Mouse (Mus musculus): Measurements from ENCODE around the gene Ccdc36.

The Ccdc36 gene

DNA sequence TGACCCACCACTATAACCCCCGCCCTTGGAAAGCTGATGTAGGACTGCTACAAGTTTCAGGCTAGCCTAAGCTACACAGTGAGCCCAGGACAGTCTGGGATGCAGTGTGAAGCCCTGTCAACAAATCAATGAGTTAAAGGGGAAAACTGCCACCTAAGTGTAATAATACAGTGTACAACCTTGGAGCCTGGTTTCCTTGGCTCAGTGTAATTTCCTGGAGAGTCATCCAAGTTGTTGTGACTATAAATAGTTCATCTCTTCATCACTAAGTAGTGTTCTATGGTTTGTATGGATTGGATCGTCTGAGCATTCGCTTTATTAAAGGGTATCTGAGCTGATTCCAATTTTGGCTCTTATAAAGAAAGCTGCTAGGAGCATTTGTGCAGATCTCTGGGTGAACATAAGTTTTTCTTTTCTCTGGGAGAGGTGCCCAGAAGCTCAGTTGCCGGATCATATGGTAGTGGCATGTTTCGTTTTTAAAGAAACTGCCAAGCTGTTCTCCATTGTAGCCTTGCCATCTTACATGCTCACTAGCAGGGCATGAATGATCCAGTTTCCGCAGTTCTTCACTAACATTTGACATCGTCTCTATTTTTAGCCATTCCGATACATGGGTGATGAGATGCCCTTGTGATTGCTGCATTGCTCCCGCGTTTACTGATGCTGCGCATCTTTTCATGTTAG, 13.1 kb upstream of the Ccdc36 start:
- no peak for DNase-seq

DNA sequence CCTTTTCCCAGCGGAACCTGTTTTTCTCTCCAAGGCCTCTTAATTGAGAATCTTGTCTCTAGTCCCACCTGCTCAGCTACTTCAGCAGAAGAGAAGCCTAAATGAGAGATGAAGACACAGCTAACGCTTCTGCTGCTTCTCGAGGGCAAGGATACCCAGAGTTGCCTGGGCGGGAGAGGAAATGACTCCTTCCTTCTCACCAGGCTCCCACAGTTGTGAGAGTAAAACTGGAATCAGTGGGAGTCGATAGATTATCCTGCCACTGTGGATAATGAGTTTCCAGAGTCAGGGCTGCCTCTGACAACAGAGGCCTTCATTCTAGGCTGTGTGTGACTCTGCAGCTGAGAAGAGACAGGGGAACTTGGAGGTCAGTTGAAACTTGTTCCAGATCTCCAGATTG, 12.2 kb upstream of the Ccdc36 start:
- DNase-seq, result no peak

DNA sequence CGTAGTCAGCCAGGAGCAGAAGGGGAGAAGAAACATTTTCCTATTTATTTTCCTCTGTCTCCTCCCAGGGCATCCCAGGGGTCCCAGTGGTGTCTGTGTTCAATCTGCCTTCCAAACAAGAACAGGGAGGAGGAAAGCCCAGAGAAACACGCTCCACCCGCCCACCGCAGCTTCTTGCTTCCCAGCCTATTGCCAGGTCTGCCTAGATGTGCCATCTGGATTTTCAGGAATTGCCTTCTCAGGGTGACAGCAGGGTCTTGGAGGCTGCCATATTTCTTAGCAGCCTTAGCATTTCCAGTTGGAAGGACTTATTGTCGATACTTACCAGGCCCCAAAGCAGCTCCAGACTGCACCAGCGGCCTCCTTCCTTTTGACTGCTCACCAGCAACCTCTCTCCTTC, 10.9 kb upstream of the Ccdc36 start:
- DNase-seq, result no peak

DNA sequence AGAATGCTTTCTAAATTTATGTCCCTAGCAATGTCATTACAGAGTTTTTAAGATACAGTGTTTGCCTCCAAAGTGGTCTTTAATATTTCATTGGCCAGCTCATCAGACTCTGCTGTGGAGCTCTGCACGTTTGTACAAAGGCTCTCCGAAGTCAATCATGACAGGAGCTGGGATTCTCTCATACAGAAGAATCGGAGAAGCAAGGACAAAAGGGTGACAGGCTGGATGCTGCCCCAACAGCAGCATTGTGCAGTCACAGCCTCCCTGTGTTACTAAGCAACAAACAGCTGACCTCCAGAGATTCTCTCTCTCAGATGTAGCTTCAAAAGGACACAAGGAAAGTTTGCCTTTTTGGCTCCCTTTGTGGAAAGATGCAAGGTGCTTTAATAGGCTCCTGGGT, 7.9 kb upstream of the Ccdc36 start, which contains the start of gene BC048562:
TSS of gene BC048562 (plus strand) at position 301 of the 400 bp plus-strand sequence.
- no peak for DNase-seq

DNA sequence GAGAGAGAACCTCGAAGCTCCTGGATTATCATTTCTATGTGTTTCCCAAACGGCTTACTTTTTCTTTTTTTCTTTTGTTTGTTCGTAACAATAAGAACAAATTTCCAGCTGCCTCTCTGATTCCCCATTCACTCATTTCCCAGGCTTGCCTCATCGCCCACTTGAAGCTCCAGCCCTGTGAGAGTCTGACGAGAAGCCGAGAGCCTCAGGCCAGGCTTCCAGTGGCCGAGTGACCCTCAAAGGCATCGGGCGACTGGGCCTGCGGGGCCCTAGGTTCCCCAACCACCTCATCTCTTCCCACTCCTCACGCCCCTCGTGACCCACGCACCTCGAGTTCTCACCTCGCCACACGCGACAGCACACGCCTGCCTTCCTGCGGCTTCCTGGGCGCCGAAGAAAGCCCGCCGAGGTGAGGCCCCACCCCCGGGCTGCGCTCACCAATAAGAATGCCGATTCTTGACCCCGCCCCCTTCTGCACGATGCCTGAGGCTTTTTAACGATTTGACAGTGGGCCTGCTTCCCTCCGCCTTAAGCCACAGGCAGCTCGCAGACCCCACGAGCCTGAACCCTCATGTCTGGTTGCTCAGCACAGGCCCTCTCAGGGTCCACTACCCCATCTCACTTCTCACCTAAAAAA, 3.3 kb upstream of the Ccdc36 start:
- peak; percentile 22 for DNase-seq

DNA sequence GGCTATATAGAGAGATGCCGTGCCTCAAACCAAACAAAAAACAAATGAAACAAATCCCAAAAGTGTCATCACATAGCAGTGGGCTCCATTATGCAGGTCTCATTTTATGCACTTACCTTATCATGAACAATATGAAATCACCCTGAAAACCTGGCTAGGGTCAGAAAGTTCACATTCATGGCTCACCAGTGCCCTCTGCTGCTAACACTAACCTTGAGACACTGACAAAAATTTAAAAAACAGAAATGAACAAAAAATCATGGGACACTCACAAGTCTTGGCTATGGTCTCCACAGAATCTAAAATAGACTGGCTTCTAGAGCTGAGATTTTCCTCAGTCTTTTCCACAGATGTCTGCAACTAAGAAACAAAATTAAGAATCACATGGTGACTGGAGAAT, 16.1 kb downstream of the Ccdc36 start:
- peak; percentile 64 for DNase-seq

DNA sequence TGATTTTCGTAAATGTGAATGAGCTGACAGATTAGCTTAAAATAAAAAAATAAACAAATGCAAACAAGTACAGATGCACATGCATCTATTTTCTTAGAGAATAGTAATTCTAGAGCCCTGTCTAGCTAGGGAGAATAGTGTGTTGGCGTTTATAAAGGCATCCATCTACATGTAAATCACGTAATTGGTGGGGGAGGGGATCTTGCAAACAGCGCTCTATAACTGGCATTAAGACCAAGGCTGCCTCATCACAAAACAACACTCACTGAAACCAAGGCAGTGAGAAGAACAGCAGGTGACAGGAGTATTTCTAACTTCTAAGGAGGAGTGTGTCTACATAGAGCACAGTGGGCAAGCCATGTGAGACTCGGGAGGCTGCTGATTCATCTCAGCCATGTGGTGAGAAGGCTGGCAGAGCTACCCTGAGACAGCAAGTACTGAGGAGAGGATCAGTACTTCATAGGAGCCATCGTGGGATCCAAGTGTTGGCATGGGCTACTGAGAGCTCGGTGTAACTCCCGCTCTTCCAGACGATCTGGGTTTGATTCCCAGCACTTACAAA, 16.8 kb downstream of the Ccdc36 start:
- no peak for DNase-seq

DNA sequence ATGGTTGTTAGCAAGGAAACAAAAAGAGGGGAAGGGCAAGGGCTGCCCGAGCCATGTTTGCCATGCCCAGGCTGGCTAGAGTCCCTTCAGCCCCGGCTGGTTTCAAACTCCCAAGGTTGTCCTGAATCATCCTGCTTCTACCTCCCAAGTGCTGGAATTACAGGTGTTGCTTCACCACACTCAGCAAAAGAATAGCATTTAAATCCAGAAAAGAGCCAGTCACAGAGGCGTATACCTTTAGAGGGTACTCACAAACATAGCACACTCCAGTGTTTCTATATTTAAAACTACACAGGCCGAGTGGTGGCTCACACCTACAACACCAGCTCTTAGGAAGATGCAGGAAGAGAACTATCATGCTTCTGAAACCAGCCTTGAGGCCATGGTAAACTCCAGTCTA, 18.7 kb downstream of the Ccdc36 start:
- DNase-seq, result no peak

DNA sequence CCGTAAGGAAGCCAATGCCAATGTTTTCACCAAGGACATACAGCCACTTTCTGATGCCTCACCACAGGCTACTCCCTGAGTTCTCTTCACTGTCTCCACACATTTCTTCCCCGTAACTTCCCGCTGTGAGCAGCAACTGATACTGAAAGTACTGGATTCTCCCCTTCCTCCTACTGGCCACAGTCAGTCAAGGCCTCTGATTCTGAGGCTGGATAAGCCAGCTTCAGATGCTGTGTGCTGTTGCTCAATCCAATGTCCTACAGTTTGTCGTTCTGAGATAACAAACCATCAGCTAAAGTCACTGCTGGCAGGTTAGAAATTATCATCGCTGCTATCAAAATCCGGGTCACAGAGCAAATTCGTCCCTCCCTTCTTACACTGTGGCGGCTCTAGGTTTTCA, 23.8 kb downstream of the Ccdc36 start:
- no peak for DNase-seq

DNA sequence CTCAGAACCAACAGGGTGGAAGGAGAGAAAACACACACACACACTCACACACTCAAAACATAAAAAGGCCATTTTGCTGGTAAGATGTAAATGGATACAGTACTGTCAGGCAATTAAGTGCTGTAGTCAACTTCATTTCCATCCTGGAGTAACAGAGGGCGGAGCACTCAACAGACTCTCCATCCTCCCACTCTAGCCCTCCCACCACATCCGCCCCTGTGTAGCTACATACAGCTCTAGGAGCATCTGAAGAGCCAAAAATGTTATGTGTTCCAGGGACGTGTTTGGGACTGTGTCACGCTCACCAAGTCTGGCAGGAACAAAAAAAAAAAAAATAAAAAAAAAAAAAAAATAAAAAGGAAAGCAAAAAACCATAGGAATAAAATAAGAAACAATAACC, 25.2 kb downstream of the Ccdc36 start:
- DNase-seq, result no peak

DNA sequence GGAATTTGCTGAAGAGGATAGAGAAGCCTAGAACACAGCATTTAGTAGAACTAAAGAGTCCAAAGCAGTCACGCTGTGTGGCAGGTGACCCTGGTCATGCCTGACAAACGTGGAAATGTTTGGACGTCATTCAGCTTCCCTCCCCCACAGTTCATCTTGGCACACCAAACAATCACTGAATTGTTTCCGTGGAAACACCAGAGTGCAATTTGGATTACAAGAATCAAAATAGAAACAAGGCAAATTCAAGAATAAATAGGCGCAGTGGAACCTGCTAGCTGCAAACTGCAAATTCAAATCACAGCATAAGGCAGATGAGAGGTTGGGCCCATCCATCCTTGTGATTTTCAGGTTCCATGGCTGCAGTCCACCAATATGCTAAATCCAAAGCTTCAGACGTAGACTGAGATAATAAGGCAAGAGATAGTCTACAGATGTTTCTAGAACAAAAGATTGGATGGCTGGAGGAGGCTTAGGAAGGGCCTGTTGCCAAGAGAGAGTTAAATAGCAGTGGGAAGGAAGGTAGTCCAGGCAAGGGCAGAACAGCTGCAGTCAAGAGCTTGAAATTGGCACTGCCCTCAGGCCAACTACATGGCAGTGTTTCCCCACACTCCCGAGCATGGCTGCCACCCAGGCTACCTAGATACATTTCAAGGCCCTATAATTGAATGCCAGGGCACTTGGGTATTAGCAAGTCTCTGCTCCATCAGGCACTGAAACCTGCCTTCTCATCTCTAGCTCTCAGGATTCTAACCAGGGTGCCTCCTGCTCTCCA, 26.9 kb downstream of the Ccdc36 start:
- peak; percentile 65 for DNase-seq

DNA sequence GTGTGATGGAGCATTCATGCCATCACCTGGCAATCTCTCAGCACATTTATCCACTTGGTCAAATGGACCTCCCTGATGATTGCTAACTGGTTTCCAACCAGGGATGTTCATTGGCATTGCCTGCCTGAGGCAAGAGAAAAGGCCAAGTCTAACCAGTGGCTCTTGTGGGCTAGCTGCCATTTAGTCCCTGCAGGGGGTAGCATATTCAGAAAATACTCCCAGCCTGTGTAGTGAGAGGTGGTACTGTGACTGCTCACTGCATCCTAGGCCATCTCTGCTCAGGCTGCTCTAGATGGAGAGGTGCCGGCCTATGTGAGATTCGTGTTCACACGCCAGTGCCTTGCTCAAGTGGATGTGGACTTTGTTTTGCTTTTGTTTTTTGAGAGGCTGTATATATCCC, 30.0 kb downstream of the Ccdc36 start:
- no peak for DNase-seq

DNA sequence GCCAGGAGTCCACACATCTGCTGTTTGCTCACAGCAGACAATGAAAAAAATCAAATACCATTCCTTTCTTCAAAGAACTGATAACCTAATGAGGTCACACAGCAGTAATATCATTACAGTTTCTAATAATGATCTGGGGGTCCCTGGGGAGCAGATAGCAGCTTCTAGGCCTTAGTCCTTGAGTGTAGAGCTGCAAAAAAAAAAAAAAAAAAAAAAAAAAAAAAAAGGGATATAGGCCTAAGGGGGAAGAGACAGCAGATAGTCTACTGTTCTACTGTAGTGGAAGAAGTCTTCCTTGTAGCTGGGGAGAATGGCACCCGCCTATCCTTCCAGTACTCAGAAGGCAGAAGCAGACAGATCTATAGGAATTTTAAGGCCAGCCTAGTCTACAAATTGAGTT, 32.9 kb downstream of the Ccdc36 start:
- DNase-seq, result no peak

DNA sequence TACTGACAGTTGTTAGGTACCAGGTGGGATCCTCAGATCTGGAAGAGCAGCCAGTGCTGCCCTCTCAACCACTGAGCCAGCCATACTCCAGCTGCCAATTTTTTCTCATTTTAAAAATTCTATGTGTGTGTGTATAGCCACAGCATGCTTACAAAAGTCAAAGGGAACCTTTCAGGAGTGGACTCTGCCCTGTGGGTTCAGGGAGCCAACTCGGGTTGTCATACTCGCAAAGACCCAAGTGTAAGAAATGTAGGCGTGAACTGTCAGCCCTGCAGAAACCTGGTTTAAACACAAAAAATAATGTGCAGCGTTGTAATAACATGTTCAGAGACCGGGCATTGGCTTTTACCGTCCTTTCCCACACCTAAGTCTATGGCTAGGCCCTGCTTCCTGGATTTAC, 34.1 kb downstream of the Ccdc36 start:
- no peak for DNase-seq

DNA sequence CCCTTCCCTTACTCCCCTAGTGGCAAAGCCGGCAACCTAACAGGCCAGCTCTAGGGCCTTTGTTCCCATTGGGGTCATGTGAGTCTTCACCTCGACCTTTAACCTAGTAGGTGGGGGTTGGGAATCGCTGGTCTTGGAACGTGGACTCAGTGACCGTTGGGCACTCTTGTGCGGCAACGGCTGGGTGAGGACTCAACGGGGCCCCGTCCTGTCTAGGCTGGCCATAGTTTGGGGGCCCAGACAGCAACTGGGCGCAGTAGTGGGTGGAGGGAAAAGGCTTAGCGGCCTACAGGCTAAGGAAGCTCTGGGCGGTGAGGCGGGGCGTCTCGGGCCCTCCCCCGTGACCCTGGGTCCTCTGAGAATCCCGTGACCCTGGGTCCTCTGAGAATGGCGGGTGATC, 35.6 kb downstream of the Ccdc36 start, which contains the start of gene 1700102P08Rik:
TSS of gene 1700102P08Rik (plus strand) at position 130 of the 400 bp plus-strand sequence.
- DNase-seq, result no peak

DNA sequence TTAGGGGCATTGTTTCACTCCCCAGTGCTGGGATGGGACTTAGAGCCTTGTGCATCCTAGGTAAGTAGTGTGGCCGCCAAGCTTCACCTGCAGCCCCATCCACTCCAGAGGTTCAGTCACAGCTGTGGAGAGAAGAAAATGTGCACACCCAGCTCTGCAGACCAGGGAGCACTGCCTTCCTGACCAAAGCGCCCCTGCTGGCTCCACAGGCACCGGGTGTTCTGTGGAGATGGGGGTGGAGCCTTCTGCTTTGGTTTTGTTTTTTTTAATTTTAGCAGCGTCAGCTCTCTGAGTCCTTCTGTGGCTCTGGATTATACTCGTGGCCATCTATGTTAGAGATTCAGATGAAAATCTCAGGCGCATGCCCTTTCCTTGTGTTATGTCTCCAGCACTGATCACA, 39.1 kb downstream of the Ccdc36 start:
- DNase-seq, result no peak

DNA sequence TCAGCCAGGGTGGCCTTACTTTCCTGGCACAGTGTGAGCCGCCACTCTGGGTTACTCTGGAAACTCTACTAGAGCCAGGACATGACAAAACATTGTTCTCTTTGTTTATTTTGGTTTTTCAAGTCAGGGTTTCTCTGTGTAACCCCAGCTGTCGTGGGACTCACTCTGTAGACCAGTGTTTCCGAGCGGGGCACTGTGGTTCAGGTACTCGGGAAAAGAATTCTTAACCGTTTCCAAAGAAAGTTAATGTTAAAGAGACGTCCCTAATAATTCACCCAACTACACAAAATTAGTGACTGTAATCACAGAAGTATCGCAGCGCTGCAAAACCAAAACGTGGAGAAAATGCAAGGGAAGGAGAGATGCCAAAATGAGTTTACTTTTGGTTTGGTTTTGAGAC, 39.7 kb downstream of the Ccdc36 start:
- no peak for DNase-seq

DNA sequence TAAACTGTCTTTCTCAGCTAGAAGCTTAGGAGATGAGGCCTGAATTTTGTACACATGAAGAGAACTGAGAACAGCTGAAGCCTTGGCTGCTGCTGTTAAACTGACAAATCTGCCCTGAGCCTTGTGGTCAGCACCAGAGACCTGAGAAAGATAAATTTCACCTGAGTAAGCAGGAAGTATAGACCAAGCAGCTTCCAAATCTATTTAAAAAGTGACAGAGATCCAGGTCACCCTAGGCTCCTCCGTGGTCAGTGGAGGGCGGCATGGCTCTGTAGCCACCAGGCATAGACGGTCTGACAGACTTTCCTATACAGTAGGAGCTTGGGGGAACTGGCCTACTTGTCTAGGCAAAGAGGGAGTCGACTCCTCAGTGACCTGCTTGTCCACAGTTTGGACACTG, 41.5 kb downstream of the Ccdc36 start:
- no peak for DNase-seq

DNA sequence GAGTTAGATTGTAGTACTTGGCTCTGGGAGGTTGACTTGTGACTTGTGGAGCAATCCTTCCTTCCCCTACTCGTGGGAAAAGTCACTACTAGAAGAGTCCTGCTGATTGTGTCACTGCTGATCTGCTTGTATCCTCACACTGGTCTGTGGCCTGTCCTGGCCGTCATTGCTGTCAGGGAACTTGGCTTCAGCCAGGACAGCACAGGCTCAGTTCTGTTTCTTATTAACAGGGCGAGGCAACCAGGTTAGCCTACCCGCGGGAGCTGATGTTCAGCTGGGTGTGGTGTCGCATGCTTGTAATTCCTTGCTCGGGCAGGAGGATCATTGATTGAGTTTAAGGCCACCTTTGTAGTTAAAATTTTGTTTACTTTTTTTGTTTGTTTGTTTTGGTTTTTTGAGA, 43.3 kb downstream of the Ccdc36 start:
- DNase-seq, result no peak

DNA sequence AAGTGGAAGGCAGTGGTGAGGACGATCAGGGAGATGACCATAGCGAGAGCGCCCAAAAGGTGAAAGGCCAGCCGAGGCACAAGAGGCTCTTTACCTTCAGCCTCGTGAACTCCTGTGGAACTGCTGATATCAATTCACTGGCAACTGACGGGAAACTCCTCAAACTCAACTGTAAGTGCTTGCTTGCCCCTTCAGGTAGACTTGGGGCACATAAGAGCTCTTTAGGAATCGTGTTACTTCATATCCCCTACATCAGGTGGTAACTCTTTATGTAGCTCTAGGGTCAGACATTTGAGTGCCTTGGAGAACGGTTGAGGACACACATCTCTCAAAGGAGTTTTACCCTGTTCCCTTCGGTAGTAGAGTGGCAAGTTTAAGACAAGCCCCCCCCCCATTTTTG, 46.9 kb downstream of the Ccdc36 start:
- DNase-seq, result peak; percentile 72

DNA sequence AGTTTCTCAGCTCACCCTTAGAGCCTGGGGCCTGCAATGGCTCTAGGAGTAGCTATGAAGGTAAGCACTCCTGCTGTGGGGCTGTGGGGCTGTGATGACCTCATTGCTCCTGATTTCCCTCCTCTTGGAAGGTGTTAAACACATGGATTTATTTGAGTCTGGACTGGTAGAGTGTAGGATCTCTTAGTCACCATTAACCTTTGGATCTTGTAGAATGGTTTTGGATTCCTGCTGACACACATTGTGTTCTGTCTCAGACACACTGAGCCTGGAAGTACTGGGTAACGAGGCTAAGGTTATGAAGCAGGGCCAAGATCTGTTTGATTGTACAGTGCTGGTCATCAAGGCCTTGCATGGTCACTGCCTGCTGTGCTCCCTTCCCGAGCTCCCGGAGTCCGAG, 49.0 kb downstream of the Ccdc36 start:
- DNase-seq, result no peak

DNA sequence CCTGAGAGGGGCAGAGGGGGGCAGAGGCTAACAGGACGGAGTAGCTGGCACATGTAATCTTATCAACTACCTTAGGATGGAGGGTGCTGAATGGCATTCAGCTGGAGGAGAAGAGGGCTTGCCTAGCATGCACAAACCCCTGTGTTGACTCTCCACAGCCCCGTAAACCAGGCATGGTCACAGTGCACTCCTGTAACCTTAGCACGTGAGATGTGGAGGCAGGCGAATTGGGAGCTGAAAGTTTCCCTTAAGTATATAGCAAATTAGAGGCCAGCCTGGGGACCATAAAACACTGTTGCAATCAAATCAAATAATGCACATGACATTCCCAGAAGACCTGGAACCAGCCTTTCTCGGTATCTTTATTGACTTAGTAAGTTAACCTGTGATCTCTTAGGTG, 49.5 kb downstream of the Ccdc36 start:
- peak; percentile 12 for DNase-seq

DNA sequence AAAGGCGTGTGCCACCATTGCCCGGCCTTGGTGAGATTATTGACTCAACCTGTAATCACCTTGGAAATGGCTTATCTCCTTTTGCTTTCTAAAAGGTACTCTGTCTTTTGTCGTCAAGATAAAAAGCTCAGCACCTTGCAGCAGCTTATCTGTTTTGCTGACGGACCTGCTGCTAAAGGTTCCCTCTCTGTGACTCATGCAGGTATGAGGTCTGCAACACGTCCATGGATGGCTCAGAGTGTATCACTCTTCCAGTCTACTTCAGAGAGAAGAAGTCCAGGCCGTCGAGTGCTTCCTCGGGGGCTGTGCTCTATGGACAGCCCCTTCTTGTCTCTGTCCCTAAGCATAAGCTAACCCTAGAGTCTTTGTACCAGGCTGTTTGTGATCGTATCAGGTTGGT, 50.0 kb downstream of the Ccdc36 start:
- no peak for DNase-seq

All from lung, postnatal 36 days (tissue).